Mouse (Mus musculus) embryonic facial prominence, embryonic 14.5 days (tissue): ENCODE data around the gene Snrnp35. TPM values are rescaled to one million over a fixed set of nuclear protein-coding genes. Genes with fewer than 3 reads are reported as not detected.
"Not testable (repeated sequence)": the region's sequence is repeated elsewhere in the genome, so short reads cannot be mapped to it uniquely, and the experiment has no call there.

ENCODE experiments used
- ATAC-seq: fragments of 200-750 bp; cut with Nextera tagmentation; 2 replicates; pipeline ENCODE4 v1.8.0; 2017; ENCODE audit warnings: low read depth, moderate number of reproducible peaks, moderate TSS enrichment
- DNase-seq: peaks from one replicate; pipeline ENCODE4 v3.0.0-alpha.2; 2015; ENCODE audit warnings: low spot score
- H3K27ac ChIP-seq: fragments of 300-500 bp; sonication (generic); replicated peaks from 2 replicates; pipeline ENCODE4 v1.5.1; 2014; ENCODE audit warnings: low read depth, mild to moderate bottlenecking, low read length, moderate library complexity
- H3K27me3 ChIP-seq: fragments of 300-500 bp; sonication (generic); replicated peaks from 2 replicates; pipeline ENCODE4 v1.6.1; 2014; ENCODE audit warnings: low read length; ENCODE audit not compliant: control insufficient read depth, insufficient read depth
- H3K36me3 ChIP-seq: fragments of 300-500 bp; sonication (generic); 2 replicates; pipeline ENCODE4 v1.6.1; 2014; ENCODE audit warnings: low read length, mixed read lengths; ENCODE audit not compliant: control insufficient read depth, insufficient read depth
- H3K4me1 ChIP-seq: fragments of 300-500 bp; sonication (generic); 2 replicates; pipeline ENCODE4 v1.6.1; 2014; ENCODE audit warnings: antibody characterized with exemption, low read length; ENCODE audit not compliant: control insufficient read depth, insufficient read depth
- H3K4me2 ChIP-seq: fragments of 300-500 bp; sonication (generic); 2 replicates; pipeline ENCODE4 v1.6.1; 2014; ENCODE audit warnings: low read depth, mild to moderate bottlenecking, low read length, moderate library complexity, mixed read lengths
- H3K4me3 ChIP-seq: fragments of 300-500 bp; sonication (generic); 2 replicates; pipeline ENCODE4 v1.5.1; 2014; ENCODE audit warnings: low read depth, mild to moderate bottlenecking, low read length
- H3K9ac ChIP-seq: fragments of 300-500 bp; sonication (generic); 2 replicates; pipeline ENCODE4 v1.6.1; 2014; ENCODE audit warnings: low read depth, mild to moderate bottlenecking, low read length, moderate library complexity, mixed read lengths
- H3K9me3 ChIP-seq: fragments of 300-500 bp; sonication (generic); 2 replicates; pipeline ENCODE4 v1.6.1; 2016; ENCODE audit warnings: low read length; ENCODE audit not compliant: control insufficient read depth
- WGBS: fragments of 180-500 bp; shearing (Covaris S2); extraction: QIAGEN DNeasy Blood & Tissue Kit; methylation state at CpG from one replicate; pipeline ENCODE4 v1.1.7; 2014; 5-methylcytosine and 5-hydroxymethylcytosine counted together
- polyA plus RNA-seq: library from polyadenylated mRNA; unstranded; fragments of >200 nt; fragmentation: Nextera tagmentation; extraction: Ambion mirVana; gene quantifications from 2 replicates; pipeline ENCODE4 v1.2.1, GENCODE M21; 2014

The Snrnp35 gene
- polyA plus RNA-seq, 1 experiment from 2014 or later, result 11.0 TPM

- Histone ChIP-seq H3K4me2 (no peak overlapping the region), H3K27ac (no peak overlapping the region), H3K9me3 (no peaks in the 10 kb centered on the region), H3K9ac (no peak overlapping the region), H3K4me3 (no peak overlapping the region), H3K4me1 (peaks cover 4% of the 10 kb centered on the region; the same call in 1 of the 2 replicates), H3K27me3 (no peaks in the 10 kb centered on the region), H3K36me3 (peaks cover 94% of the 10 kb centered on the region)
- ATAC-seq (no peak), DNase-seq (no peak)
- WGBS, result 87% methylated on average over 13 of the region's 13 CpGs
Measured at GRCm38 (mm10) chr5:124453339-124454081, 29.4 kb upstream of the Snrnp35 start.

GRCm38 (mm10) chr5:124454082-124454419 lies 28.9 kb upstream of the Snrnp35 start:
- ATAC-seq, result no peak
- no peak overlapping the region for H3K4me2 ChIP-seq
- peaks cover 3% of the 10 kb centered on the region; the same call in 1 of the 2 replicates for H3K4me1 ChIP-seq
- H3K36me3 ChIP-seq, result peaks cover 94% of the 10 kb centered on the region
- no peak for DNase-seq
- 81% methylated on average over 1 of the region's 1 CpGs for WGBS
- no peaks in the 10 kb centered on the region for H3K9me3 ChIP-seq
- no peak overlapping the region for H3K27ac ChIP-seq
- no peaks in the 10 kb centered on the region for H3K27me3 ChIP-seq
- no peak overlapping the region for H3K4me3 ChIP-seq
- no peak overlapping the region for H3K9ac ChIP-seq

- Histone ChIP-seq H3K4me3 (no peak overlapping the region), H3K27ac (no peak overlapping the region), H3K4me2 (no peak overlapping the region), H3K9me3 (no peaks in the 10 kb centered on the region), H3K36me3 (peaks cover 93% of the 10 kb centered on the region), H3K9ac (no peak overlapping the region), H3K4me1 (no peaks in the 10 kb centered on the region), H3K27me3 (no peaks in the 10 kb centered on the region)
- no peak for ATAC-seq
- 94% methylated on average over 6 of the region's 6 CpGs for WGBS
- DNase-seq, result no peak
Measured at GRCm38 (mm10) chr5:124456762-124457161, 26.2 kb upstream of the Snrnp35 start.

GRCm38 (mm10) chr5:124460922-124461321 lies 22.0 kb upstream of the Snrnp35 start:
- peaks cover 78% of the 10 kb centered on the region for H3K36me3 ChIP-seq
- not testable (repeated sequence) for H3K4me2 ChIP-seq, H3K9me3 ChIP-seq, H3K4me1 ChIP-seq, H3K27ac ChIP-seq, H3K9ac ChIP-seq, H3K27me3 ChIP-seq, H3K4me3 ChIP-seq, DNase-seq, ATAC-seq
- 93% methylated on average over 14 of the region's 14 CpGs for WGBS

- no peaks in the 10 kb centered on the region for H3K4me1 ChIP-seq
- no peaks in the 10 kb centered on the region for H3K9me3 ChIP-seq
- H3K27me3 ChIP-seq, result no peaks in the 10 kb centered on the region
- no peak for ATAC-seq
- H3K9ac ChIP-seq, result no peak overlapping the region
- H3K27ac ChIP-seq, result no peak overlapping the region
- WGBS, result 87% methylated on average over 8 of the region's 8 CpGs
- no peak for DNase-seq
- no peak overlapping the region for H3K4me3 ChIP-seq
- no peak overlapping the region for H3K4me2 ChIP-seq
- peaks cover 68% of the 10 kb centered on the region for H3K36me3 ChIP-seq
Measured at GRCm38 (mm10) chr5:124462297-124463025, 20.5 kb upstream of the Snrnp35 start.

DNA sequence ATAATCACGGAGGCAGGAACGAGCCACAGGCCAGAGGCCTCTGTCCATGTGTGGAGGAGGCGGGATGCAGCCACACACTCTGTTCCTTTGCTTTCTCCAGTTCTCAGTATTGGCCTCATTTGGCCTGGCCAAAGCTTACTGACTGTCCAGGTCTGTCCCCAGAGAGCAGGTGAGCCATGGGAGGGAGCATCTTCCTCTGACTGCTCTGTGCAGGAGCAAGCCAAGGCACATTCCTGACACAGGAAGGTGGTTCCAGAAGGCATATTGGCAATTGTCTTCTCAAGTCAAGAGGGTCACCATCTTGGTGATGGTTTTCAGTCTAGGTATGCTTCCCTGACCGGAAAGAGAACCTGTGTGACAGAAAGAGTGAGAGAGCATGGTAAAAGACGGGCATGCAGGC lies 19.5 kb upstream of the Snrnp35 start:
- Histone ChIP-seq H3K27ac (no peak overlapping the region), H3K27me3 (no peaks in the 10 kb centered on the region), H3K4me2 (no peak overlapping the region), H3K9me3 (no peaks in the 10 kb centered on the region), H3K9ac (no peak overlapping the region), H3K36me3 (peaks cover 66% of the 10 kb centered on the region), H3K4me3 (no peak overlapping the region), H3K4me1 (no peaks in the 10 kb centered on the region)
- DNase-seq, result no peak
- ATAC-seq, result no peak
- WGBS, result 85% methylated on average over 5 of the region's 5 CpGs

DNA sequence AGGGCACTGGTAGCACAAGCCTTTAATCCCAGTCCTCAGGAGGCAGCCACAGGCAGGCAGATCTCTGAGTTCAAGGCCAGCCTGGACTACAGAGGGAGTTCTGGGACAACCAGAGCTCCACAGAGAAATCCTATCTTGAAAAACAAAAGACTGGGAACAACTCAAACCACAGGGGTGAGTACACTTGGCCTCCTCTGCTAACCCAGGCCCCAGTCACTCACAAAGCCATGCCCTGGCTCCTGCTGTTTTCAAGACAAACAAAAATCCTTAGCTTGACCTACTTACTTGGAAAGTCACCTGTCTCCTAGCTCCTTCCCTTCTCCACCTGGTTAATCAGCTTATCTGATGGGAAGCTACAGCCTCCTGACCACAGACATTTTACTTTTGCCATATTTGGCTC lies 18.0 kb upstream of the Snrnp35 start:
- no peaks in the 10 kb centered on the region for H3K27me3 ChIP-seq
- no peak overlapping the region for H3K9ac ChIP-seq
- ATAC-seq, result no peak
- no peak overlapping the region for H3K27ac ChIP-seq
- H3K9me3 ChIP-seq, result no peaks in the 10 kb centered on the region
- no peak overlapping the region for H3K4me2 ChIP-seq
- DNase-seq, result no peak
- no peak overlapping the region for H3K4me3 ChIP-seq
- peaks cover 64% of the 10 kb centered on the region for H3K36me3 ChIP-seq
- H3K4me1 ChIP-seq, result no peaks in the 10 kb centered on the region

- no peak for ATAC-seq
Measured at GRCm38 (mm10) chr5:124467766-124468165, 15.2 kb upstream of the Snrnp35 start.

DNA sequence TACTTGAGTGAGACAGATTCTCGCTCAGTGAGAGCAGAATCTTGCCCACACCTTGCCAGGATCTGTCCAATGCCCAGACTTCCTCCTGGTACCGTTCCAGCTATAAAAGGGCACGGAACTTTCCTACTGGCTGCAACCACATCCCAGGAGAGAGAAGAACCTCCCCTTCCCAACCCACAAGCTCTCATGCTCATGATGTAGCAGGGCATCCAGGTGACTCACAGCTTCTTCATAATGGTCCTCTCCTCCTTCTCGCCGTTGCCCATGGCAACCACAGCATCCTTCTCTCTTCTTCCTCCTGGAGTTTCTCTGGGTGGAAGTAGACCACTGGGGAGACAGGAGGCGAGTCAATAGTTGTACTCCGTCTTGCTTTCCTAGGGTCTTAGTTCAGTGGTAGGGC lies 14.6 kb upstream of the Snrnp35 start:
- ATAC-seq, result no peak
- H3K9ac ChIP-seq, result no peak overlapping the region
- no peak overlapping the region for H3K4me2 ChIP-seq
- H3K36me3 ChIP-seq, result peaks cover 33% of the 10 kb centered on the region
- no peaks in the 10 kb centered on the region for H3K9me3 ChIP-seq
- DNase-seq, result no peak
- no peaks in the 10 kb centered on the region for H3K4me1 ChIP-seq
- H3K27ac ChIP-seq, result no peak overlapping the region
- no peak overlapping the region for H3K4me3 ChIP-seq
- 93% methylated on average over 7 of the region's 7 CpGs for WGBS
- no peaks in the 10 kb centered on the region for H3K27me3 ChIP-seq

More at GRCm38 (mm10) chr5:124467766-124468165, 15.2 kb upstream of the Snrnp35 start:
- no peaks in the 10 kb centered on the region for H3K27me3 ChIP-seq
- no peaks in the 10 kb centered on the region for H3K9me3 ChIP-seq
- no peak overlapping the region for H3K4me3 ChIP-seq
- no peaks in the 10 kb centered on the region for H3K4me1 ChIP-seq
- peaks cover 39% of the 10 kb centered on the region for H3K36me3 ChIP-seq
- 87% methylated on average over 1 of the region's 1 CpGs for WGBS
- H3K9ac ChIP-seq, result no peak overlapping the region
- no peak overlapping the region for H3K4me2 ChIP-seq
- H3K27ac ChIP-seq, result no peak overlapping the region
- DNase-seq, result no peak
